Mouse (Mus musculus): ENCODE results near the gene Tmem8.

DNA sequence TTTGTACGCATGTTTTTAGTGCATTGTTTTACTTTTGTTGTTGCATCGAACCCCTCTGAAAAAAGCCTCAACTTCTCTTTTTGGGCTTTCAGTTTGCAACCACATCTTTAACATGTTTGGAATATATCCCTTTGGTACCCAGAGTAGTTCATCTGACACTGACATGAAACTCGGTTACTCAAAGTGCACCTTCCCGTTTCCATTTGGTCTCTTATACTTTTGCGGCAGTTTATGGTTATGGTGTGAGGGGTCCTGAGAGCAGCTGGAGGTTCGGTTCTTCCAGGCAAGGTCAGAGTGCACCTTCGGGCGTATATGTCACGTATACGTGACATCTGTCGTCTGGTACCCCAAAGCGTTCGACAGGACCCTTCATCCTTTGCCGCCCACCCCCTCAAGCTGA lies 348 bp upstream of the Tmem8 start:
- TF ChIP-seq TAL1 (IDR thresholded peaks at IDR 0.05; ENCODE audit: low read length) (no peak), GATA1 (IDR thresholded peaks at IDR 0.05; ENCODE audit: low read length) (no peak)
